Mouse (Mus musculus) testis, postnatal 10 days (tissue): ENCODE measurements at regions not wholly inside any gene's neighbourhood (a gene's known extent, or its start where the extent isn't known, plus 50 kb on each side); places are given as distances from the start of the nearest gene placed in this dataset.

ENCODE experiments used
- DNase-seq: peaks from one replicate; pipeline ENCODE4 v3.0.0; 2021; ENCODE audit warnings: low spot score

- DNase-seq, result no peak
Measured at GRCm38 (mm10) chr14:98520966-98521365, 351.4 kb upstream of the Dach1 start.

- DNase-seq, result no peak
Measured at GRCm38 (mm10) chr14:98505321-98505720, 335.8 kb upstream of the Dach1 start.

- no peak for DNase-seq
Measured at GRCm38 (mm10) chr14:98477416-98477815, 307.9 kb upstream of the Dach1 start.

GRCm38 (mm10) chr14:98471803-98472509, 302.4 kb upstream of the Dach1 start:
- no peak for DNase-seq

GRCm38 (mm10) chr14:98454461-98454860, 284.9 kb upstream of the Dach1 start:
- no peak for DNase-seq

- no peak for DNase-seq
Measured at GRCm38 (mm10) chr14:98452191-98452590, 282.6 kb upstream of the Dach1 start.

- DNase-seq, result no peak
Measured at GRCm38 (mm10) chr14:98449568-98449967, 280.0 kb upstream of the Dach1 start.

GRCm38 (mm10) chr14:98442411-98442810, 272.8 kb upstream of the Dach1 start:
- no peak for DNase-seq

GRCm38 (mm10) chr14:98441954-98442353, 272.4 kb upstream of the Dach1 start:
- no peak for DNase-seq

GRCm38 (mm10) chr14:98431959-98432358, 262.4 kb upstream of the Dach1 start:
- DNase-seq, result no peak

GRCm38 (mm10) chr14:98417719-98418118, 248.2 kb upstream of the Dach1 start:
- DNase-seq, result no peak

- DNase-seq, result no peak
Measured at GRCm38 (mm10) chr14:98414201-98414600, 244.6 kb upstream of the Dach1 start.

- no peak for DNase-seq
Measured at GRCm38 (mm10) chr14:98405936-98406635, 236.5 kb upstream of the Dach1 start.

- no peak for DNase-seq
Measured at GRCm38 (mm10) chr14:98404026-98404425, 234.5 kb upstream of the Dach1 start.

- DNase-seq, result no peak
Measured at GRCm38 (mm10) chr14:98387871-98388270, 218.3 kb upstream of the Dach1 start.
